Mouse (Mus musculus): Measurements from ENCODE around the gene Hnrnpd.

Hnrnpd gene

DNA sequence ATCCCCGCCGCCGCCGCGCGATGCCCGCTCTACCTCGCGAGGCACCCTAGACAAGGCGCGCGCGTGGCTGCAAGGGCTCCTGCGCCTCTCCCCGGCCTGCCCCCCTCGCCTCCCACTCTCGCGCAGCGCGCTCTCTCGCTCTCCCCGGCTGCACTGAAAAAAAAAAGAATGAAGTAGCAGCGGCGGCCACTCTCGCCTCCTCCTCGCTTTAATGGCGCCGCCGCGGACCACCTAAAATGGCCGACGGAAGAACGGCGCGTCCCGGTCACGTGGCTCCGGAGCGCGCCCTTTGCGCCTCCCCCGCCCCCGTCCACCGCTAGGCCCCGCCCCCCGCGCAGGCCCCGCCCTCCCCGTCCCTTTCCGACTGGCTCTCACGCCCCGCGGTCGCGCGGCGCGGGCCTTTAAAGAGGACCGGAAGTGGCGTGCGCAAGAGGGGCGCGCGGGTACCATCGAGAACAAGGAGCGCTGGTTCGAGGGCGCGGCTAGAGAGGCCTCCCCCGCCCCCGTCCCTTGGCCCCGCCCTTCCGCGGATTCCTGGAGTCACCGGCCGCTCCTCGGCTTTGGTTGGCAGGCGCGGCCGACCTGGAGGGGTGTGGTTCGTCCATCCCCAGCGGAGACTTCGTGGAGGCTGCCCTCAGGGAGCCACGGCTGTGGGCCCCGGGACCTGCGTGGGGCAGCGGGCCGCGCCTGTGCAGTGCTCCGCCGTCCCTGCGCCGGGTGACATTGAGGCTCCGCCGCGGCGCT is at the start of gene Hnrnpd, which contains the start of gene 4930524J08Rik:
TSS of gene Hnrnpd (minus strand) at position 240 of the 744 bp plus-strand sequence.
TSS of gene 4930524J08Rik (plus strand) at position 363 of the 744 bp plus-strand sequence.
- in situ Hi-C loops (cut with MboI, MseI): no loop called here

DNA sequence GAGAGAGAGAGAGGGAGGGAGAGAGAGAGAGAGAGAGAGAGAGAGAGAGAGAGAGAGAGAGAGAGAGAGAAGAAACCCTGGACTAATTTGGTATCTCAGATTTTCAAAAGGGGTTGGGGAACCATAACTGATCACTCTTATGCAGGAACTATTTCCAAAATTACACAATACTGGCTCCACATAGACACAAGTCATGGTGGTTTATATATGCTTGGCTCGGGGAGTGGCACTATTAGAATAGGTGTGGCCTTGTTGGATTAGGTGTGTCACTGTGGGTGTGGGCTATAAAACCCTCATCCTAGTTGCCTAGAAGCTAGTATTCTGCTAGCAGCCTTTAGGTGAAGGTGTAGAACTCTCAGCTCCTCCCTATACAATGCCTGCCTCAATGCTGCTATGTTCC is 46.1 kb upstream of the Hnrnpd start:
- in situ Hi-C loops (cut with MboI, MseI): no loop called here

DNA sequence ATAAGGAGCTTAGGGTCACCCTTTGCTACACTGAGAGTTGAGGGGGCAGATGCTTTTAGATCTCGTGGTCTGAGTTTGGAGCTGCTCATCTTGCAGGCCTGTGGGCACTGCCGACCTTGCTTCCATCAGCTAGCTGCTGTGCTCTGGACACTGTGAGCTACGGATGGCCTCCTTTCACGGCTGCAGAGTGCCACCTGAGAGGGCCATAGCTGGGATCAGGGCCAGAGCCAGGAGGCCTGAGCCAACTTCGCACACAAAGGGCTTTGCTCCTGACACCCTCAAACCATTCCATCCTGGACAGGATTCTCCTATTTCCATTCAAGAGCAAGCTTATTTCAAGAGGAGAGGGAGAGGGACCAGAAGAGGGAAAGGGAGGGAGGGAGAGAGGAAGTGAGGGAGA is 45.7 kb upstream of the Hnrnpd start:
- in situ Hi-C loops (cut with MboI, MseI): no loop called here

DNA sequence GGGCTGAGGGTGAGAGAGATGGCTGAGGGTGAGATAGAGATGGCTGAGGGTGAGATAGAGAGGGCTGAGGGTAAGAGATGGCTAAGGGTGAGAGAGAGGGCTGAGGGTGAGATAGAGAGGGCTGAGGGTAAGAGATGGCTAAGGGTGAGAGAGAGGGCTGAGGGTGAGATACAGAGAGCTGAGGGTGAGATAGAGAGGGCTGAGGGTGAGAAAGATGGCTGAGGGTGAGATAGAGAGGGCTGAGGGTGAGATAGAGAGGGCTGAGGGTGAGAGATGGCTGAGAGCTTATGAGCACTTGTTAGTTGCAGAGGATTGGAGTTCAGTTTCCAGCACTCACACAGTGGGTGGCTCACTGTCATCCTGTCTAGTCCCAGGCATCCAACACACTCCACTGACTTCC is 41.4 kb upstream of the Hnrnpd start:
- in situ Hi-C loops (cut with MboI, MseI): no loop called here

DNA sequence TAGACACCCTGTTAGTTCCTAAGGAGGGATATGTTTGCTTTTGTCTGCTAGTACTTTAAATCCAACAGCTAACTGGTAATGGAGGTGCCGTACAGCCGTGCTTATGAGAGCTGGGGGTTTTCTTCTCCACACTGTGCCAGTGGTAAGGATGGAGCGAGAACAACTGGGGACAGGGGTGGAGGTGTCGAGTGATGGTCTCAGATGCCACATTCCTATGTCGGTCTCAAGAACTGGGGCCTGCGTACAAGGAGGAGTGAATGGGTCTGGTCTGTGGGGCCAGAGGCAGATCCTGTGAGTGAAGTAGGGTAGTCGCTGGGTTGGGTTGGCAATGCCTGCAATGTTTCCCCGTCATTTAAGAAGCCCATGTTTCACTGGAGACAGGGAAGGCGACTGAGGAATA is 33.9 kb upstream of the Hnrnpd start:
- in situ Hi-C loops (cut with MboI, MseI): no loop called here

DNA sequence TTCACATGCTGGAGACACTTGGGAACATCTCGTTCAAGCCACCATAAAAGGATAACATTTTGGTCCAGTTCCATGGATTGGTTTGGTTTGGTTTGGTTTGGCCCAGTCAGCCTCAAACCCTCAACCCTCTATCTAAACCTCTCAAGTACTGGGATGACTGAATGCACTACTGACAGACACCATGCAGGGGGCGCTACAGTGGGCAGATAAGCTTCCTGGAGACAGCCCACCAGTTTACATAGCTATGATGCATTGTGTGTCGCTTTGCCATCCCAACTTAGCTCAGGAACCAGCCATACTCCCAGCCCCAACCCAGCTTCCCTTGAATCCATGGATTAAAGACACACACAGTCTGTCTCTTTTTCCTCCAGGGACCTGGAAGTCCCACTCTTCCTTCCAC is 29.7 kb upstream of the Hnrnpd start:
- in situ Hi-C loops (cut with MboI, MseI): no loop called here

DNA sequence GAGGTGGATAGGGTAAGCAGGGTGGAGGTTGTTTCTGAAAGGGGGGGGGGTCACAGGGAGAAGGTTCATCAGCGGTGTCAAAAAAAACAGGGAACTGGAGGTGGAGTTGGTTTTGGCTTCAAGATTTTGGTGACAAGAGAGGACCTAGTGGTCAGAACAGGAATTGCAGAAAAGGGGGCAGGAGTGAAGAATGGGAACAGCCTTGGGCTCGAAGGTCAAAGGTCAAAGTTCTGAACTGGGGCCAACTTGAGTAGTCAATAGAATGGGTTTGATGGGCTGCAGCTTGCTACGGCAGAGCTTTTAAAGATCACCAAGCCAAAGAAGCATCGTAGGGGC is 28.3 kb upstream of the Hnrnpd start:
- in situ Hi-C loops (cut with MboI, MseI): no loop called here

DNA sequence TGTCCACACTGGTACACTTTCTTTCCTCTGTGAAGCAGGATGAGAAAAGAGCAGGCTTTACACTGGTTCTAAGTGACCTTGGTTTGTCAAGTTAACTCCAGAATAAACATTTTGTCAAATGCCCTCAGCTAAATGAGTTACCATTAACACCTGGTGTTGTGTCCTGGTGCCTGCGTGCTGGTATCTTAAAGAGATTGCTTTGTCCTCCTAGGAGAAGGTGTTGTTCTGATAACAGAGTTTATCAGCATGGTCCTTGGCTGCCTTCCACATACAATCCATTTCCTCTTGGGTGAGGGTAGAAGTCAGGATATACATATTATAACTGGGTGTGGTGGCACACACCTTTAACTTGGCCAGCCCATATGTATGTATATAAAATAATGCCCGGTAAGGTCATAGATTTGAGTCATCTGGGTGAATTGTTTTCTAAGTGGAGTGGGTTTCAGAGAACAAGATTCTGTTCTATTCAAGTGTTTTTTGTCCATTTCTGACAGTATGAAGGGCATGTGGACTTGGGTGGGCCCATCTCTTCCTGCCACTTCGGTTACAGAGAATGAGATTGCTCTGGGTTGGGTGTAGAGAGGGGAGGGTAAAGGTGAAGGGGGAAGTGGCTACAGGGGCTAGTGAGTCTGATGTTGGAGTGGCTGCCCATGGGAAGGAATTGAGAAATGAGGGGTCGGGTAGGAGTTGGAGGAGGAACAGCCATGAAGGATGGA is 27.7 kb upstream of the Hnrnpd start:
- in situ Hi-C loops (cut with MboI, MseI): no loop called here

DNA sequence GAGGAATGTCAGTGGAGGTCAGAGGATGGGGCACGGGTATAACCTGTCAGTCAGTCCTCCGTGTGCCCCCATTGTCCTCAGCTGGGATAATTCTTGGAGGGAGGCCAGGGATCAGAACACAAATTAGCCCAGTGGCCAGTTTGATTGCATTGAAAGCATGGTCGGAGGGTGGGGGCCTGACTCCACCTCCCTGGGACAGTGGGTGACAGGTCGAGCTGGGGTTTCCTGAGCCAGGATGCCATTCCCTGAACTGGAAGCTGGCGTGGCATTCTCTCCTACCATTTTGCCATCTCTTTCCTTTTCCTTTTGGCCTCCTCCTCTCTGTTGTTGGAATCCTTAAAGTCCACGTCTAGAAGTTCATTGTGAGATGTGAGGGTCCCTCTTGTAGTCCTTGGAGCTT is 27.2 kb upstream of the Hnrnpd start:
- in situ Hi-C loops (cut with MboI, MseI): no loop called here

DNA sequence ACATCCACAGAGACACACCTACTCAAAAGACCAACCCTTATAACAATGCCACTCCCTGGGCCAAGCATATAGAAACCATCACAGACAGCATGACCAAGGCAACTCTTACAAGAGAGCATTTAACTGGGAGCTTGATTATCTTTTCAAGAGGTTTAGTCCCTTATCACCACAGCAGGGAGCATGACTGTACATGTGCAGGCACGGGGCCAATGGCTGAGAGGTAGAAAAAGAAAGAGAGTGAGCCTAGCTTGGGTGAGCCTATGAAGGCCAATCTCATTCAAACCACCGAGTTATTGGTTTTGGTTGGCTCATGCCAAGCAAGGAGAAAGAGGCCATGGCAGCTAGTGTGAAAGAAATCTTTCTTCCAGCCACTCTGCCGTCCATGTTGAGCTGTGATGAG is 26.7 kb upstream of the Hnrnpd start:
- in situ Hi-C loops (cut with MboI, MseI): no loop called here

DNA sequence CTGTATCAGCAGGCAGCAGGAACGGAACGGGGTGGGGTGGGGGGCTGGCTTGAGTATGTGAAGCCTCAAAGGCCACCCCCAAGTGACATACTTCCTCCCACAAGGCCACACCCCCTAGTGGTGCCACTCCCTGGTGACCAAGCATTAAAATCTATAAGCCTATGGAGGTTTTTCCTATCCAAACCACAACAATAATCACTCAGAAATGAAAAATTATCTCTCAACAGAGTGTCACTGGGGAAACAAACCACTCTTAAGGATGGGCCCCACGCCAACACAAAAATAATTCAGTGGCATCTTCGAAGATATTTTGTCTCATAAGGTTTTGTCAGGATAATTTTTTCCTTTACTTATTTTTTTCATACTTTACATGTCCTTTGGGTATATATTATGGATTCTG is 25.2 kb upstream of the Hnrnpd start:
- in situ Hi-C loops (cut with MboI, MseI): no loop called here

DNA sequence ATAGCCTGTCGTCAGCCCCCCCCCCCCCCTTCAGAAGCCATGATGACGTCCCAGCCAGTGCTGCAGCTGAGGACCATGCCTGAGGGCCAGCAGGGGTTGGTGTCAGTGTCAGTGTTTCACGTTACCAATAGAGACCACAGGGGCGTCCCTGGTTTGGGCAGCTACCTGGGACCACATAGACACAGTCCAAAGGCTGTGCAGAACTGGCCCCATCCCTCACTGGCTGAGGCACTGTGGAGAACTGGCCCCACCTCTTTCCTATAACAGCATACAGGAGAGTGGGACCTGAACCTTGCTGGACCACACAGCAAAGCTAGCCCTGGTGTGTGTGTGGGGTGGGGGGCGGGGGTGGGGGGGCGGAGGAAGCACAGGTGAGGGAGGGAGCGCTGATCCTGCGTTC is 21.8 kb upstream of the Hnrnpd start:
- in situ Hi-C loops (cut with MboI, MseI): no loop called here

DNA sequence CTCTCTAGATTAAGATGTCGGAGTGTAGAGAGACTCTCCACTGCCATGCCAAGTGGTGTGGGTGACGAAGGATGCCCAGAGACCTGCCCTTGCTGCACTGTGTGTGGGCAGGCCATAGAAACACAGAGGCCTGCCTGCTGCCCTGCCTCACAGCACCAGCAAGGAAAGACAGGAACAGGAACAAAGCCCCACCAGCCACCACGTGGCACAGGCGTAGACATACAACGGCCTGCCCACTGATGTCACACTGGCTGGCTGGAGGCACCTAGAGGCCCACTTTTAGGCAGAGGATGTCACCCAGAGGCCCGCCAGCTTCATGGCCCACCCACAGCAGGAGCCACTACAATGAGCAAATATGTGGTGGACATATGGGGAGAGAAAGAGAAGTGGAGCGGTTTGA is 21.3 kb upstream of the Hnrnpd start:
- in situ Hi-C loops (cut with MboI, MseI): no loop called here

DNA sequence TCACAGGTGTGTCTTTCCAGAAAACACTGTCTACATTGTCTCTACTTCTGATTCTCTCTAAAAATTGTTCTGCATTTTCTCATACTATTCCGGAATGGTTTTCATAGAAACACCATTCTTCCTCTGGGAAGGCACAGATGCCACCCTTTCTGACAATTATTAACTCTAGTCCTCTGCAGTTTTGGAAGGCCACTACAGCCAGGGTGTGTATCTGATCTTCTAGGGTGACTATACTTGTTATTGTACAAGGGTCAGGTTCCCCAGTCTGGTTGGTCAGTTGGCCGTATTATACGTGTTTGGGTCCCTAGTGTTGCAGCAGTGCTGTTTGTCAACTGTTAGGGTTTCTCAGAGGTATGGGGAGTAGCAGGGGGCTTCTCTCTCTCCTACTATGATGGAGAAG is 15.9 kb upstream of the Hnrnpd start:
- in situ Hi-C loops (cut with MboI, MseI): no loop called here

DNA sequence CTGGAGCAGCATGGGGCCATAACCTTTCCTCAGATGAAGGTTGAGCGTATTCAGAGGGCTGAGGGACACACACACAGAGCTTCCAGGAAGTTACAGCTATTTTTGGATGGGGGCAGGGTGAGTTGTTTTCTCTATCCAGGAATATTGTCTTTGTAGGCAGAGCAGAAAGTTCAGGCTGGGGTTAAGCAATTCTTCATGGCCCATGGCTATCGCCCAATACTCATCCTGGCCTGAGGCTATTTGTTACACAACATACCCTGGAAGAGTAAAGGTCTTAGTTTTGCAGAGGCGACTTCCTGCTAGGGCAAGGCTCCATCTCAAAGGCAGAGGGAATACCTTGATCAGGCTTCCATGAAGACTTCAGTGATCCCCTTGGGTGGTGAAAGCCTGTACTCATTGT is 15.4 kb upstream of the Hnrnpd start:
- in situ Hi-C loops (cut with MboI, MseI): no loop called here

DNA sequence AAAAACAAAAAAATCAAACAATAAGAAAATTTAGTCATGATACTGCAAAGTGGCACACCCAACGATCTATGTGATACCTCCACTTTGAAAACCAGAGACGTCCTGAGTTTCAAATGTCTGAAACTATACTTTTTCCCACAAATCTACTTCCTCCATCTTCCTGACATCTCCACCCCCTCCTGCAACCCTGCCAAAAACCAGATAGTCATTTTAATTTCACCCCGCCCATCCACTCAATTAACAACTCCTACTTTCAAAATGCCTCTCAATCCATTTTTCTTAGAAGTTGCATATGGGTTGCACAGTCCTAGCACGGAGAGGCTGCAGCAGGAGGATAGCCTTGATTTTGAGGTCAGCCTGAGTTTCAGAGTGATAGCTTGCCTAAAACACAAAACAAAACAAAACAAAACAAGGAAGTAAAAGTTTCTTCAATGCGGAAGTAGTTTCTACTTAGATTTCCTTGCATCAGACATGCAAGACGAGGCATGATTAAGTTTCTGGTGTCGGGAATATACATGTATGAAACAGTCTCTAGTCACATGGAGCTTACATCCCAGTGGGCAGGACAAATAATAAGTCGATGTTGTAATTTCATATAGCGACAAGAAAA is 4.8 kb upstream of the Hnrnpd start:
- in situ Hi-C loops (cut with MboI, MseI): loop anchor here (5.0 kb wide), 1 partner anchor 59 kb away; no protein-coding TSS in a partner anchor

DNA sequence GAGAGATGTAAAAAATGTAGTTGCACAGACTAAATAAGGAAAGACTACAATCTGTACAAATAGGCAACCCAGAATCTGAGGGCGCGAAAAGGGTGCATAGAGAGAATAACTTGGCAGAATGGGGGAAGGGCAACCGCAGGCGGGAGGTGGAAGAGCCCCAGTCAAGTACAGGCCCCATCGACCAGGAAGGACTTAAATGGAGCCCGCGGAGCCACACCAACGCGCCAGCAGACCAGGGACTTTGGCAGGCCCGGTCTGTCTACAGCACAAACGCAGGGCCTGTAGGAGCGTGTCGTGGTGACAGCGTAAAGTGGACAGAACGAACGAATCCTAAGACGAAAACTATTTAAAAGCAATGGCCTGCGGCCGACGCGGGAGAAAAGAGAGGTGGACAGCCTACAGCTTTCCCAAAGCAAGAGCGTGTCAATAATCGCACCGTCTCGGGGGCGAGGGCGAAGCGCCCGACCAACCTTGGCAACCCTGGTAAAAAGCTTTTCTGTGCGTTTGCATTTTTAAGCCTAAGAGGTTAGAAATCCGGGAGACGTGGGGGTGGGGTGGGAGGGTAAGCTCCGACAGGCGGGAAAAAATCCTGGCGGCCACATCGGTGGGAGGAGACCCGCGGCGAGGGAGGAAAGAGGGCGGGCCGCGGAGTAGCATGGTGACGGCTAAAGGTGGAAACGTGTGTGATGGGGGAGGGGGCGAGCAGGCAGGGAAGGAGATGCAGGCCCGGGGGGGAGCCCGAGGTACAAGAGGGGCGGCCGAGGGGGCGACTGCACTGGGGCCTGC is 1.0 kb downstream of the Hnrnpd start:
- in situ Hi-C loops (cut with MboI, MseI): no loop called here

DNA sequence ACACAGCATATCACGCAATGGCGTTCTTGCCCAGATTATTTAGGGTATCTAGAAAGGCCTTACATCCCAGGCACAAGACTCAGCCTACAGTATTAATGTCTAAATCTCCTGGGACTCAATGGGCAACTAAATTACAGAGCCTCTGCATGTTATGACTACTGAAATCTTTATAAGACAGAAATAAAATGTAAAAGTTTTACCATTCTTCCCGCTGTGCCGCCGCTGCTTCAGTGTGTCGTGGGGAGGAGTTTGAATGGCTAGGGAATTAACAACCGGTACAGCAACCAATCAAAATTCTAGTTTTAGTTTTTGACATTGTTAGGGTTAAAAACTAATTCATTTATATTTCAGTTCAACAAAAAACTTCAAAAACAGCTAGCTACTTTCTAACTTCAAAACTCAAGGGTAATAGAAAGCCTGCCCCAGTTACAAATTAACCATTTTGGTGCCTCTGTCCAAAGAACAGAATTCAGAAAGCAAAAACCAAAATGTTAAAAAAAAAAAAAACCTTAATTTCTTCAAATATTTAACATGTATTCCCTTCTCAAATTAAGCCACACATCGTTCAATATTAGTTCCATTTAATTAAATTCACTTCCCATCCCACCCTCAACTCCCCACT is 2.3 kb downstream of the Hnrnpd start:
- in situ Hi-C loops (cut with MboI, MseI): no loop called here

DNA sequence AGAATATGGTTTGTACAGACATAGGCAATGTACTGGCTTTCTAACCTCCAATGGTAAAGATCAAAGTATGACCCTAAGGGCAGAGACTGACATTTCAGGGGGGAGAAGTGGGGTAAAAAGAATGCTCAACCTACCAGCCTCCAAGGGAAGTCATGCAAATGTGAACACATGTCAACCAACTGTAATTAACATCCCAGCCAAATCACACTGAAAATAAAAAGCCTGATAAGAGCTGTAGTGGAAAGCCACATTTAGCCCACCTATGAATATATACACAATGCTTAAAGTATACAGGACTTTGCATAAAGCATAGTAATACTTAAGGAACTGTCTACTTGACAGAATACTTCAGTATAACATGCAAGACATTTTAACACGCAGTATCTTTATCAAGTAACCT is 3.0 kb downstream of the Hnrnpd start:
- in situ Hi-C loops (cut with MboI, MseI): no loop called here

DNA sequence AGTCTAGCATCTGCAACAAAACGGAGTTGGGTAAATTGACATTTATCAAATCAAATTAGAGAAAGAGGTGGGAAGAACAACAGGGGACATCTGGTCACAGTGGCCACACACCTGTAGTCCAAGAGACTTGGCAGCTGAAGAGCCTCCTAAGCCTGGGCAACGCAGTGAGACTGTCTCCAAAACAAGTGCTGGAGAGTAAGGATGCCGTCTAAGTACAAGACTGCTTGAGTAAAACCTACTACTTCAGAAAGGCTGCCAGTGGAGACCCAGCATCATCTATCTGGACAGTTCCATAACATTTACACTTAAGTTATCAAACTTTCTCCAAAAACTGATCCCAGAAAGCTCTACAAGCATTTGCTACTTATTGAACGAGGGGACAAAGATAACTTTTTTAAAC is 3.7 kb downstream of the Hnrnpd start:
- in situ Hi-C loops (cut with MboI, MseI): no loop called here

DNA sequence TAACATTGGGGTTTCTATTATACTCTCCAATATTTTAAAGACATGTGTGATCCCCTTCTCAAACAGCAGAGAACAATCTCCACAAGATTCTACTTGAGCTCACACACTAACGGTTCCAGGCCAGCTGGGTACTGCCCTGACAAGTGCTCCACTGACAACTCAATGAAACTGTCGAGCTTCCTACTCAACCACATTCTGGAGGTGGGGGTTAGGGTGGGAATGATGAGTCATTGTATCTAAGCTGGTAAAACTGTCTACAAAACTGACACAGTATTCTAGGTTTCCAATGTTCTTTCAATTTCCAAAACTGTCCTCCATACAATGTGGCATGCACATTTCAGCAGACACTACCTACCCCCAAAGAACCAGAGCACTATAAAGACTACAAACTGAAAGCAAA is 4.8 kb downstream of the Hnrnpd start:
- in situ Hi-C loops (cut with MboI, MseI): loop anchor here (5.0 kb wide), 1 partner anchor 448 kb away; no protein-coding TSS in a partner anchor

DNA sequence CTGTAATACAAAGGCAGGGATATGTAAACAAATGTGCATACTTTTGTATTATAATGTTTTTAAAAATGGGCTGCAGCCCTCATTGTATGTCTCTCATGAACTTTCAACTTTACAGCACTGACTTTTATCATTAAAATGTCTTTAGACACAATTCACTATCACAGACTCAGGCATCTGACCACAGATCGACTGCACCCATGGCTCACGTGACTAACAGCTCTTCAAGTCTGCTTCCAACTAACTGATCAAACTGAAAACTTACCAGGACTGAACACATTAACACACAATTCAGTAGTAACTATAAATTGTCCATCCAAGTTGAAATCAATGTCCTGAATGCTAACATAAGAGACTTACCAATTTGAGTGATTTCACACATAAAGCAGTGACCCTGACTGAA is 18.8 kb downstream of the Hnrnpd start:
- in situ Hi-C loops (cut with MboI, MseI): no loop called here
